Mouse (Mus musculus) ES-Bruce4 (cell line): ENCODE results near the gene Iqck.

Experiments used
- CTCF ChIP-seq: IDR thresholded peaks from one replicate; pipeline ENCODE4 v1.8.1; 2011; ENCODE audit warnings: low read depth, low read length
- EP300 ChIP-seq: IDR thresholded peaks from 2 replicates; pipeline ENCODE4 v1.6.1; 2011; ENCODE audit warnings: low read depth, low read length; ENCODE audit not compliant: insufficient read depth
- POLR2A ChIP-seq: IDR thresholded peaks from one replicate; pipeline ENCODE4 v1.8.1; 2011; ENCODE audit warnings: low read length; ENCODE audit not compliant: insufficient read depth

DNA sequence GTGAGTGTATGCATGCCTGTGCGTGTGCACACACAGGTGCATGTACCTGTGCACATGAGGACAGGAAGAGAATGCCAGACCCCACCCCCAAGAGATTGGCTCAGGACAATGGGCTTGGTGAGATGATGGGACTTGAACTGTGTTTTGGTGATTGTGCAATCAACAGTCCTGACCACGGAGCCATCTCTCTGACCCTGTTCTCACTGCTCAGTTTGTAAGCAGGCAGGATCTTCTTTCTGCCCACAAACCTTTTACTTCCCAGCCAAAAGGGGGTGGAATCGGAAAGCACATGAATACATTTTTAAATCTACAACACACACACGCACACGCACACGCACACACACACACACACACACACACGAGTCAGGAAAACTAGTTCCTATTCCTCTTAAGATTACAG is 56.0 kb downstream of the Iqck start:
- TF ChIP-seq EP300 (no peak), CTCF (no peak), POLR2A (no peak)
